Mouse (Mus musculus): ENCODE data around the gene Rab11fip4. TPM values are rescaled to one million over a fixed set of nuclear protein-coding genes. Genes with fewer than 3 reads are reported as not detected.

Gene Rab11fip4
- total and polyA plus RNA-seq, 2 experiments from 2014 or later = 17.4 to 69.3 TPM

- H3K27ac ChIP-seq = no peak overlapping the region
- H3K4me2 ChIP-seq (ENCODE audit: low read depth, low read length) = no peak overlapping the region
- WGBS = 71% methylated on average over 7 of the region's 7 CpGs
- no peaks in the 10 kb centered on the region for H3K27me3 ChIP-seq (ENCODE audit: insufficient read depth, low read length)
- H3K9me3 ChIP-seq (ENCODE audit: low read length) = no peaks in the 10 kb centered on the region
- H3K4me3 ChIP-seq (ENCODE audit: low read length) = no peak overlapping the region
- DNase-seq (ENCODE audit: low spot score) = no peak
- TF ChIP-seq CTCF (IDR thresholded peaks at IDR 0.05; ENCODE audit: low read depth) = no peak
- peaks cover 17% of the 10 kb centered on the region; the same call in 1 of the 2 replicates for H3K4me1 ChIP-seq (ENCODE audit: insufficient read depth, low read length)
- H3K36me3 ChIP-seq (ENCODE audit: insufficient read depth, low read length) = no peaks in the 10 kb centered on the region
- no peak overlapping the region for H3K9ac ChIP-seq (replicated peaks; ENCODE audit: low read length)
- ATAC-seq = no peak
Measured at GRCm38 (mm10) chr11:79674632-79675031, 83.6 kb downstream of the Rab11fip4 start.

- H3K4me2 ChIP-seq (ENCODE audit: low read depth, low read length) = no peak overlapping the region
- H3K27me3 ChIP-seq (ENCODE audit: insufficient read depth, low read length) = no peaks in the 10 kb centered on the region
- TF ChIP-seq CTCF (IDR thresholded peaks at IDR 0.05; ENCODE audit: low read depth) = no peak
- no peak overlapping the region for H3K4me3 ChIP-seq (ENCODE audit: low read length)
- WGBS = 68% methylated on average over 12 of the region's 12 CpGs
- no peaks in the 10 kb centered on the region for H3K9me3 ChIP-seq (ENCODE audit: low read length)
- H3K9ac ChIP-seq (replicated peaks; ENCODE audit: low read length) = no peak overlapping the region
- H3K36me3 ChIP-seq (ENCODE audit: insufficient read depth, low read length) = no peaks in the 10 kb centered on the region
- no peak for DNase-seq (ENCODE audit: low spot score)
- no peak for ATAC-seq
- peaks cover 17% of the 10 kb centered on the region; the same call in 1 of the 2 replicates for H3K4me1 ChIP-seq (ENCODE audit: insufficient read depth, low read length)
- no peak overlapping the region for H3K27ac ChIP-seq
Measured at GRCm38 (mm10) chr11:79675285-79675684, 84.3 kb downstream of the Rab11fip4 start.

GRCm38 (mm10) chr11:79675994-79676393 lies 85.0 kb downstream of the Rab11fip4 start:
- DNase-seq (ENCODE audit: low spot score) (no peak), ATAC-seq (peak; percentile 43; the same call in 1 of the 2 replicates)
- peaks cover 17% of the 10 kb centered on the region; the same call in 1 of the 2 replicates for H3K4me1 ChIP-seq (ENCODE audit: insufficient read depth, low read length)
- H3K4me2 ChIP-seq (ENCODE audit: low read depth, low read length) = no peak overlapping the region
- no peak for TF ChIP-seq CTCF (IDR thresholded peaks at IDR 0.05; ENCODE audit: low read depth)
- H3K4me3 ChIP-seq (ENCODE audit: low read length) = no peak overlapping the region
- no peak overlapping the region for H3K9ac ChIP-seq (replicated peaks; ENCODE audit: low read length)
- H3K36me3 ChIP-seq (ENCODE audit: insufficient read depth, low read length) = peaks cover 4% of the 10 kb centered on the region; the same call in 1 of the 2 replicates
- H3K9me3 ChIP-seq (ENCODE audit: low read length) = no peaks in the 10 kb centered on the region
- WGBS = 48% methylated on average over 6 of the region's 6 CpGs
- no peaks in the 10 kb centered on the region for H3K27me3 ChIP-seq (ENCODE audit: insufficient read depth, low read length)
- peak overlapping the region; percentile 12; the same call in 1 of the 2 replicates for H3K27ac ChIP-seq

- WGBS = 83% methylated on average over 2 of the region's 2 CpGs
- Histone ChIP-seq H3K36me3 (ENCODE audit: insufficient read depth, low read length) (peaks cover 5% of the 10 kb centered on the region; the same call in 1 of the 2 replicates), H3K4me2 (ENCODE audit: low read depth, low read length) (no peak overlapping the region), H3K9ac (replicated peaks; ENCODE audit: low read length) (no peak overlapping the region), H3K27ac (peak overlapping the region; percentile 12; the same call in 1 of the 2 replicates), H3K4me1 (ENCODE audit: insufficient read depth, low read length) (peaks cover 17% of the 10 kb centered on the region; the same call in 1 of the 2 replicates), H3K27me3 (ENCODE audit: insufficient read depth, low read length) (no peaks in the 10 kb centered on the region), H3K4me3 (ENCODE audit: low read length) (no peak overlapping the region), H3K9me3 (ENCODE audit: low read length) (no peaks in the 10 kb centered on the region)
- DNase-seq (ENCODE audit: low spot score) (no peak), ATAC-seq (no peak)
- TF ChIP-seq CTCF (IDR thresholded peaks at IDR 0.05; ENCODE audit: low read depth) = no peak
Measured at GRCm38 (mm10) chr11:79676483-79676967, 85.5 kb downstream of the Rab11fip4 start.

GRCm38 (mm10) chr11:79677402-79677801 lies 86.4 kb downstream of the Rab11fip4 start:
- ATAC-seq (no peak), DNase-seq (ENCODE audit: low spot score) (no peak)
- 76% methylated on average over 9 of the region's 9 CpGs for WGBS
- Histone ChIP-seq H3K4me2 (ENCODE audit: low read depth, low read length) (no peak overlapping the region), H3K9ac (replicated peaks; ENCODE audit: low read length) (no peak overlapping the region), H3K9me3 (ENCODE audit: low read length) (no peaks in the 10 kb centered on the region), H3K4me1 (ENCODE audit: insufficient read depth, low read length) (peaks cover 17% of the 10 kb centered on the region; the same call in 1 of the 2 replicates), H3K4me3 (ENCODE audit: low read length) (no peak overlapping the region), H3K36me3 (ENCODE audit: insufficient read depth, low read length) (peaks cover 5% of the 10 kb centered on the region; the same call in 1 of the 2 replicates), H3K27ac (no peak overlapping the region), H3K27me3 (ENCODE audit: insufficient read depth, low read length) (no peaks in the 10 kb centered on the region)
- no peak for TF ChIP-seq CTCF (IDR thresholded peaks at IDR 0.05; ENCODE audit: low read depth)

- no peak overlapping the region for H3K9ac ChIP-seq (replicated peaks; ENCODE audit: low read length)
- no peaks in the 10 kb centered on the region for H3K27me3 ChIP-seq (ENCODE audit: insufficient read depth, low read length)
- H3K4me1 ChIP-seq (ENCODE audit: insufficient read depth, low read length) = peaks cover 17% of the 10 kb centered on the region; the same call in 1 of the 2 replicates
- TF ChIP-seq CTCF (IDR thresholded peaks at IDR 0.05; ENCODE audit: low read depth) = no peak
- H3K4me3 ChIP-seq (ENCODE audit: low read length) = no peak overlapping the region
- 90% methylated on average over 20 of the region's 20 CpGs for WGBS
- no peaks in the 10 kb centered on the region for H3K9me3 ChIP-seq (ENCODE audit: low read length)
- DNase-seq (ENCODE audit: low spot score) (no peak), ATAC-seq (no peak)
- no peak overlapping the region for H3K4me2 ChIP-seq (ENCODE audit: low read depth, low read length)
- H3K27ac ChIP-seq = no peak overlapping the region
- peaks cover 5% of the 10 kb centered on the region; the same call in 1 of the 2 replicates for H3K36me3 ChIP-seq (ENCODE audit: insufficient read depth, low read length)
Measured at GRCm38 (mm10) chr11:79678363-79679153, 87.5 kb downstream of the Rab11fip4 start.

All from hindbrain, postnatal 0 days (tissue).